Mouse (Mus musculus) forebrain, embryonic 10.5 days (tissue): ENCODE measurements around the gene Atp2a3. TPM values are rescaled to one million over a fixed set of nuclear protein-coding genes. Genes with fewer than 3 reads are reported as not detected.
A peak's percentile ranks its signal among the peaks of the same experiment; 100 is the strongest.

Experiments used
- DNase-seq: peaks from one replicate; pipeline ENCODE4 v3.0.0-alpha.2; 2017; ENCODE audit warnings: low spot score; ENCODE audit errors: extremely low spot score
- H3K27ac ChIP-seq: fragments of 300-500 bp; sonication (generic); 2 replicates; pipeline ENCODE4 v1.5.1; 2016; ENCODE audit warnings: mild to moderate bottlenecking
- H3K27me3 ChIP-seq: fragments of 300-500 bp; sonication (generic); 2 replicates; pipeline ENCODE4 v1.6.1; 2016; ENCODE audit warnings: mild to moderate bottlenecking; ENCODE audit not compliant: poor library complexity, severe bottlenecking
- H3K36me3 ChIP-seq: fragments of 300-500 bp; sonication (generic); replicated peaks from 2 replicates; pipeline ENCODE4 v1.6.1; 2016; ENCODE audit warnings: mild to moderate bottlenecking, moderate library complexity
- H3K4me1 ChIP-seq: fragments of 300-500 bp; sonication (generic); 2 replicates; pipeline ENCODE4 v1.6.1; 2016
- H3K4me3 ChIP-seq: fragments of 300-500 bp; sonication (generic); 2 replicates; pipeline ENCODE4 v1.5.1; 2016; ENCODE audit warnings: mild to moderate bottlenecking, moderate library complexity
- H3K9me3 ChIP-seq: fragments of 300-500 bp; sonication (generic); 2 replicates; pipeline ENCODE4 v1.6.1; 2016; ENCODE audit warnings: mild to moderate bottlenecking, moderate library complexity
- WGBS: fragments of 180-500 bp; shearing (Covaris S2); methylation state at CpG from one replicate; pipeline ENCODE4 v1.1.7; 2016; 5-methylcytosine and 5-hydroxymethylcytosine counted together
- polyA plus RNA-seq: library from polyadenylated mRNA; unstranded; fragments of >200 nt; fragmentation: Nextera tagmentation; extraction: Ambion mirVana; gene quantifications from 2 replicates; pipeline ENCODE4 v1.2.1, GENCODE M21; 2016

Gene Atp2a3
- polyA plus RNA-seq, 1 experiment from 2014 or later = 1.6 TPM

DNA sequence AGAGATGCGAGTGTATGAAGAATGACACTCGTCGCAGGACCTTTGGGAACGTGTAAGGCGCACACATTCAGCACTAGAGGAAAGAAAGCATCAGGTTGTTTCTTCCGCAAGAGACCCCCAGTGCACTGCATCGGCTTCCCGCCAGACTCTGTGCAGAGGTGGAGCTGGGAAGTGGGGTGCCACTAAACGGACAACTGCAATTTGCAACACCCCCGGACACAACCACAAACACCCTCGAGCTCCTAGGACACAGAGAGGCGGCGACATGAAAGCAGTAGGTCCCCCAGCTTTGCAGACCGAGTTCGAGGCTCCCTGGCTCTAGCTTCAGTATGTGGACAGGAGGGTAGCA lies 272 bp upstream of the Atp2a3 start:
- WGBS = 5% methylated on average over 15 of the region's 15 CpGs
- Histone ChIP-seq H3K27ac (no peak overlapping the region), H3K4me1 (peaks cover 14% of the 10 kb centered on the region), H3K9me3 (no peaks in the 10 kb centered on the region), H3K27me3 (peaks cover 66% of the 10 kb centered on the region), H3K4me3 (peak overlapping the region; percentile 47), H3K36me3 (no peaks in the 10 kb centered on the region)
- DNase-seq = no peak

DNA sequence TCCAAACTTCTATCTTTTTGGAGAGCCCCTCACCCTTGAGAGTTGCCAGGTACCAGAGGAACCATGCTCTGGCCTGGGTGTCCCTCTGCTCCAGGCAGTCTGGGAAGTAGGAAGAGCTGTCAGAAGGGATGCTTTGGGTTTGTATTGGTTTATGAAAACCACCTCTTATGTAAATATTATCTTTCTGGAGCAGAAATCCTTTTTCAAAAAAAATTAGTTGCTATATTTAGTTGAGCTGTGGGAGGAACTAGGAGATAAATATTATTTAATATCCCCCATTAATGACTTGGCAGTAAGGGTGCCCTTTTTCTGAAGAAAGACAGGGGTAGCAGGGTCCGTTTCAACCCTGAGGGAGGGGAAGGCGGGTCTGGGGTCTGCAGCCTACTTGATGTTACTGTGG lies 1.4 kb downstream of the Atp2a3 start:
- H3K9me3 ChIP-seq = no peaks in the 10 kb centered on the region
- peaks cover 66% of the 10 kb centered on the region for H3K27me3 ChIP-seq
- H3K4me1 ChIP-seq = peaks cover 14% of the 10 kb centered on the region
- no peaks in the 10 kb centered on the region for H3K36me3 ChIP-seq
- DNase-seq = no peak
- 83% methylated on average over 2 of the region's 2 CpGs for WGBS
- no peak overlapping the region for H3K4me3 ChIP-seq
- no peak overlapping the region for H3K27ac ChIP-seq

DNA sequence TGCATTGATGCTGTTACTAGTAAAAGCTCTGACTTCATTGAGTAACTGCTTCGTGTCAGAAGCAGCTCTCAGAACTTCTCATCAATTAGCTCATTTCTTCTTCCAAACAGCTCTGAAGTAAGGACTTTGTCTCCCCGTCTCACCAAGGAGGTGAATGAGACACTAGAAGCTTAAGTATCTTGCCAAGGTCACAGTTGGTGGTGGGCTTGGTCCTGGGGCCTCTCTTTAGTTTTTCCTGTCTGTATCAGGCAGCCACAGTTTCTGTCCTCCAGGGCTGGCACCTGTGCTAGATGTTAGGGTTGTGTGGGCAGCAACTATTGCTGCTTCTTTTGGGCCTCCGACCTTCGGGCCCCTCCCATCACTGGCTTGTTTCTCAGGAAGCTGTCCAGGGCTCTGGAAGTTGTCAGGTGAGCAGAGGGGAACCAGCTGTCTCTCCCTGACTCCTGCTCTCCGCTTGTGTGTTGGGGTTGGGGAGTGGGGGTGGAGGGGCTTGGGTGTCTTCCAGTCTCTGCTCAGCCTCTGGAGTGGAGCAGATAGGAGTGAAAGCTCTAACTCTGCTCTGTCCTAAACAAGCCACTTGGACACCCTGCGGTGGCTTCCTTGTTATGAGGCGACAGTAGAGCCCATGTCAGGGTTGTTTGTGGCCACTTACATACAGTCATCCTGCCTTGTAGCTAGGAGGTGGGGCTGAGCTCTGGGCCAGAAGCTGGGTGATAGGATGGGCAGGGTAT lies 2.3 kb downstream of the Atp2a3 start:
- Histone ChIP-seq H3K36me3 (no peaks in the 10 kb centered on the region), H3K27ac (no peak overlapping the region), H3K9me3 (no peaks in the 10 kb centered on the region), H3K4me3 (no peak overlapping the region), H3K4me1 (peaks cover 14% of the 10 kb centered on the region), H3K27me3 (peaks cover 63% of the 10 kb centered on the region)
- 46% methylated on average over 7 of the region's 7 CpGs for WGBS
- no peak for DNase-seq

DNA sequence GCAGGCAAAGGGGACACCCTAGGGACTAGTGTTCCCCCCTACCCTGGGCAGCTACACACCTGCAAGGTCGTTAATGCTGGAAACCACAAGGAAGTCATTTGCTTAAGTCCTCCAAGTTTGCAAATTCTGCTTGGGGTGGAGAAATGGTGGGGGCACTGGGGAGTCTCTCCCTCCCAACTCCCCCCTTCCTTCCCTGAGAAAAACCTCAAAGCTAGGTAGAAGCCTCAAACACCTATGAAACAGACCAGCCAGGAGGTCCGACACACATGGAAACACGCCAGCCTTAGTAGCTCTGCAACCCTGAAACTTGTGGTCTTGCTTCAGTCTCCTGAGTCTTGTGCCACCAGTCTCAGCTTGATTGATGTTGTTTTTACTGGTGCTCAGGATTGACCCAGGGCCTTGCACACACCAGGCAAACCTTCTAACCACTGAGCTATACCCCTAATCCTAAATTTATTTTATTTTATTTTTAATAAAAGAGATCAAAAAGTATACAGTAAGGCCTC lies 2.9 kb downstream of the Atp2a3 start:
- no peaks in the 10 kb centered on the region for H3K9me3 ChIP-seq
- peaks cover 14% of the 10 kb centered on the region for H3K4me1 ChIP-seq
- peaks cover 57% of the 10 kb centered on the region for H3K27me3 ChIP-seq
- H3K4me3 ChIP-seq = no peak overlapping the region
- no peak overlapping the region for H3K27ac ChIP-seq
- DNase-seq = no peak
- H3K36me3 ChIP-seq = no peaks in the 10 kb centered on the region
- WGBS = 71% methylated on average over 3 of the region's 3 CpGs

DNA sequence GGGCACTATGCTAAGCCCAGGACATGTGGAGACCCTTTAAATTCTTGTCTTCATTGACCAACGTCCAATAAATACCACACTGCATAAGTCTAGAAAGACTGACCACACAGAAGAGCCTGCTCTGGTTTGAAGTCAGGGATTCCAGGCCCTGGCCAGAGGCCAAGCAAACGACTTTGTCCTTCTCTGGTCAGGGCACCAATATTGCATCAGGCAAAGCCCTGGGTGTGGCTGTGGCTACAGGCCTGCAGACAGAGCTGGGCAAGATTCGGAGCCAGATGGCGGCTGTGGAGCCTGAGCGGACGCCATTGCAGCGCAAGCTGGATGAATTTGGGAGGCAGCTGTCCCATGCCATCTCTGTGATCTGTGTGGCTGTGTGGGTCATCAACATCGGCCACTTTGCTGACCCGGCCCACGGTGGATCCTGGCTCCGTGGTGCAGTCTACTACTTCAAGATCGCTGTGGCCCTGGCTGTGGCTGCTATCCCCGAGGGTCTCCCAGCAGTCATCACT lies 14.1 kb downstream of the Atp2a3 start:
- Histone ChIP-seq H3K9me3 (no peaks in the 10 kb centered on the region), H3K4me1 (peaks cover 6% of the 10 kb centered on the region), H3K27ac (no peak overlapping the region), H3K4me3 (no peak overlapping the region), H3K27me3 (peaks cover 17% of the 10 kb centered on the region), H3K36me3 (no peaks in the 10 kb centered on the region)
- WGBS = 82% methylated on average over 13 of the region's 13 CpGs
- no peak for DNase-seq

DNA sequence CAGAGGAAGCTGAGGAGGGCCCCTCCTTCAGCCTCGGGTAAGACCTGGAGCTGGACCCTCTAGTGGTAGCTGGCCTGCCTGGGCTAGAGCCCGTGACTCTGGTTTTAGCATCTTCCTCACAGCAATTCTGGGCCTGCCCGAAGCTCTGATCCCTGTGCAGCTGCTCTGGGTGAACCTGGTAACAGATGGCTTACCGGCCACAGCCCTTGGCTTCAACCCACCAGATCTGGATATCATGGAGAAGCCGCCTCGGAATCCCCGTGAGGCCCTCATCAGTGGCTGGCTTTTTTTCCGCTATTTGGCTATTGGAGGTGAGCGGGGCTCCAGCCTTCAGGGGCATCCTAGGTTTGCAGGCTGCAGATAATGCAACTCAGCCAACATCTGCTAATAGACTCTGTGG lies 21.5 kb downstream of the Atp2a3 start:
- peaks cover under 1% of the 10 kb centered on the region; the same call in 1 of the 2 replicates for H3K4me1 ChIP-seq
- no peak overlapping the region for H3K4me3 ChIP-seq
- DNase-seq = no peak
- WGBS = 89% methylated on average over 9 of the region's 9 CpGs
- H3K27me3 ChIP-seq = peaks cover 3% of the 10 kb centered on the region
- no peaks in the 10 kb centered on the region for H3K36me3 ChIP-seq
- no peaks in the 10 kb centered on the region for H3K9me3 ChIP-seq
- no peak overlapping the region for H3K27ac ChIP-seq

DNA sequence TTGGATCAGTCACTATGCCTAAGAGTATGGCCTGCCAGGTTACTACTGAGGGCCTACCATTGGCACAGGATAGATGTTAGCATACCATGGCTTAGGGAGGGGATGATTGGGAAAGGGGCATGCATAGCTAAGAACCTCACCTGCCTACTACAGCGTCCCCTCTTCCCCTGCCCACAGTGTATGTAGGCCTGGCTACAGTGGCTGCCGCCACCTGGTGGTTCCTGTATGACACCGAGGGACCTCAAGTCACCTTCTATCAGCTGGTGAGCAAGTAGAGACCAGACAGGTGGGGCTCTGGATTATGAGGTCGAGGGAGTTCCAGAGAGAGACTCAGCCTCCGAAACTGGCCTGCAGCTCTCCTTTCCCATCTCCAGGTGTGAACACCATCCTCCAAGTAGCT lies 22.3 kb downstream of the Atp2a3 start:
- Histone ChIP-seq H3K4me3 (no peak overlapping the region), H3K36me3 (no peaks in the 10 kb centered on the region), H3K9me3 (no peaks in the 10 kb centered on the region), H3K4me1 (no peaks in the 10 kb centered on the region), H3K27ac (no peak overlapping the region), H3K27me3 (no peaks in the 10 kb centered on the region)
- WGBS = 44% methylated on average over 5 of the region's 5 CpGs
- DNase-seq = no peak

DNA sequence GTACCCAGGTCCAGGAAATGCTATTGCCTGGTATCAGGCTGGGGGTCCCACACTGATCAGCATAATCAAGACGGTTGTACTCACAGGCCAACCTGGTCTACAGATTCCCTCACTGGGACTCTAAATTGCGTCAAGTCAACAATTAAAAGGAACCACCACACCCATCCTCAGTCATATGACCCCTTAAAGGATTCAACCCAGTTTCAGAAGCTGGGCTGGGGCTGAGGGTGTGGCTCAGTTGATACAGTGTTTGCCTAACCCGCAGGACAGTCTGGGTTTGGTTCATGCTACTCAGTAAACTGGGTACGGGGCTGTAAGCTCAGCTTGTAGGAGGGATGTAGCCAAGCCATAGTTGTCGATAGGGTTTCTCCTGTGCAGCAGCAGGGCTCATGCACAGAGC lies 25.8 kb downstream of the Atp2a3 start:
- WGBS = 86% methylated on average over 5 of the region's 5 CpGs

DNA sequence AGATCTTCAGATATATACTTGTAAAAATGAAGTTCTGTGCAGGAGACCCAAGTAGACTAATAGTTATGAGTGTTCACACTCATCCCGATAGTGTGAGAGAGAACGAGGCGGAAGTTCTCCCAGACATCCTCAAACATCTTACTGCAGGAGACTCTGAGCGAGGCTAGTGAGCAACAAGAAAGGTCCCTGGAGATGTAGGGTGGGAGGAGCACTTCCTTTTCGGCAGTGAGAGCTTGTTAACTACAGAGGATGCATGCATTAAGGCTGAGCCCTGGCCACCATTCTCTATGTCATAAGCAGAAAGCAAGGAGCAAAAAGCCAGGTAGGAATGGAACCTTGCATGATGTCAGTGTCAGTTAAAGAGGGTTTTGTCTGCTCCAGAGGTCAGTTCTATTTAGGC lies 26.3 kb downstream of the Atp2a3 start:
- Histone ChIP-seq H3K9me3 (no peaks in the 10 kb centered on the region), H3K4me3 (no peak overlapping the region), H3K4me1 (peaks cover 16% of the 10 kb centered on the region; the same call in 1 of the 2 replicates), H3K36me3 (no peaks in the 10 kb centered on the region), H3K27ac (no peak overlapping the region), H3K27me3 (no peaks in the 10 kb centered on the region)
- DNase-seq = no peak
- 78% methylated on average over 5 of the region's 5 CpGs for WGBS

More for the DNA sequence above, 25.8 kb downstream of the Atp2a3 start:
- Histone ChIP-seq H3K27ac (no peak overlapping the region), H3K4me1 (peaks cover 12% of the 10 kb centered on the region; the same call in 1 of the 2 replicates), H3K4me3 (no peak overlapping the region), H3K27me3 (no peaks in the 10 kb centered on the region), H3K36me3 (no peaks in the 10 kb centered on the region), H3K9me3 (no peaks in the 10 kb centered on the region)
- DNase-seq = no peak

DNA sequence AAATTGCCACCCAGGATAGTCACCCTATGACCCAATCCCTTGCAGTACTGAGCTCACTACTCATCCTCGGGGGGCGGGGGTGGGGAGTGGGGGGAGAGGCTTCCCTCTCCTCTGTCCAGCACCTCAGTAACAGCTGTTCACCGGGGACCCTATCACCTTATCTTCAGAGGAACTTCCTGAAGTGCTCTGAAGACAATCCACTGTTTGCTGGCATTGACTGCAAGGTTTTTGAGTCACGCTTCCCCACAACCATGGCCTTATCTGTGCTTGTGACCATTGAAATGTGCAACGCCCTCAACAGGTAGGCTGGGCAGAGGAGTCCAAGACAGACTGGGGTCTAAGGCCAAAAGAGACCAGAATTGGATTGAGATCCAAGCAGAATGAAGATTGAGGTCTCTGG lies 26.8 kb downstream of the Atp2a3 start:
- DNase-seq = no peak
- Histone ChIP-seq H3K4me1 (peaks cover 17% of the 10 kb centered on the region; the same call in 1 of the 2 replicates), H3K4me3 (no peak overlapping the region), H3K27ac (no peak overlapping the region), H3K27me3 (no peaks in the 10 kb centered on the region), H3K9me3 (no peaks in the 10 kb centered on the region), H3K36me3 (no peaks in the 10 kb centered on the region)
- WGBS = 87% methylated on average over 5 of the region's 5 CpGs

DNA sequence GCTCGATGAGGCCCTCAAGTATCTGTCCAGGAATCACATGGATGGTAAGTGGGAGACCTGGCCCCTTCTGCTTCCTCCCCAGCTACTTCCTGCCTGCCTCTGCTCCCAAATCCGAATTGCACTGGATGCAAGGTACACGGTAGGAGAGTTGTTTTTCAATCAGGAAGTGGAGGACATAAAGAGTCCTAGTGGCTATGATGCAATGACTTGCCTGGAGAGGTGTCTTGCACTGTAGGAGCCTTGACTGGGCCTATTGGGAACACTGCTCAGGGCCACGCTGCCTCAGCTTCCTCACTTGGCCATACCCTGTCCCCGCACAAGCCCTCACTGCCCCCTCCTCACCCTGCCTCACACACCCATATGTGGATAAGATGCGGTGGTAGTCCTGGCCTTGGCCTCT lies 28.1 kb downstream of the Atp2a3 start:
- no peaks in the 10 kb centered on the region for H3K36me3 ChIP-seq
- H3K4me3 ChIP-seq = no peak overlapping the region

DNA sequence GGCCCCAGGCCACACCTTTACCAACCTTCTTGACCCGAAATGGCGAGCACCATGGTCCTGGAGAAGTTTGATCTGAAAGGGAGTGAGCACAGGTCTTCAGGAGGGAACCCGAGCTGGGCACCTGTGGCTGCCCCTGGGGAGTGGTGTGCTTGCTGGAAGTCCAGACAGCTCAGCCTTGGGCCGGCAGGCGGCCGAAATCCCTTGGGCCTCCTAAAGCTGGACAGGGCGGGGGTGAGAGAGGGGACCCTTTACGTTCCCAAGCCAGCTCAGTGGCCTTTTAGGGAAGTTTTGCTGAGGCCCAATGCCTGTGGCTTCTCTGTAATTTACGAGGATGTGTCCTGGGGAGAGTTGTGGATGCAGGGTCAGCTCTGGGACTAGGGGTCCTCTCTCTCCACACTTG lies 29.7 kb downstream of the Atp2a3 start:
- Histone ChIP-seq H3K4me1 (peaks cover 17% of the 10 kb centered on the region; the same call in 1 of the 2 replicates), H3K4me3 (no peak overlapping the region), H3K27me3 (no peaks in the 10 kb centered on the region), H3K9me3 (no peaks in the 10 kb centered on the region), H3K36me3 (no peaks in the 10 kb centered on the region), H3K27ac (no peak overlapping the region)
- no peak for DNase-seq
- 71% methylated on average over 9 of the region's 9 CpGs for WGBS

More for the DNA sequence above, 28.1 kb downstream of the Atp2a3 start:
- no peaks in the 10 kb centered on the region for H3K9me3 ChIP-seq
- no peaks in the 10 kb centered on the region for H3K27me3 ChIP-seq
- H3K4me1 ChIP-seq = peaks cover 17% of the 10 kb centered on the region; the same call in 1 of the 2 replicates
- no peak overlapping the region for H3K27ac ChIP-seq
- WGBS = 84% methylated on average over 6 of the region's 6 CpGs
- DNase-seq = no peak

DNA sequence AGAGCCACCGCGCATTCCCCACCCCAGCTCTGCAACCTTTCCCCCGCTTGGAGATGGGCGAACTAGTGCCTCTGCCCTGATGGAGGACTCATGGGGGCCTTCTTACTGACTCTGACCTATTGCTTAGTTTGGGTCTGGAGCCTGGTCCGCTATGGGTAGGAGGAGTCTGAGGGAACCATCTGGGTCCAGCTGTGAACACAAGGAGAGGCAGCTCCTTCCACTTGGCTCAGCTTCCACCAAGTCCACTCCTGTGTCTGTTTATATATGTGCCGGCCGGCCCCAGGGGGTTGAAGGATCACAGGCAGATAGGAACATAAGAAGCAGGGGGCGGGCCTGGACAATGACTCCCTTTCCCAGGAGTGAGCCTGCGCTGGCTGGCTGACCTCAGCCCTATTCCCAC lies 31.0 kb downstream of the Atp2a3 start:
- peaks cover 17% of the 10 kb centered on the region; the same call in 1 of the 2 replicates for H3K4me1 ChIP-seq
- no peaks in the 10 kb centered on the region for H3K27me3 ChIP-seq
- 73% methylated on average over 9 of the region's 9 CpGs for WGBS
- no peaks in the 10 kb centered on the region for H3K36me3 ChIP-seq
- no peak overlapping the region for H3K27ac ChIP-seq
- H3K4me3 ChIP-seq = no peak overlapping the region
- H3K9me3 ChIP-seq = no peaks in the 10 kb centered on the region
- no peak for DNase-seq
